ENCODE assay signal across 8 mouse cellular contexts in genomic region chr5:93267851-93268606, GRCm38 (mm10). TPM values are rescaled to one million over a fixed set of nuclear protein-coding genes. Genes with fewer than 3 reads are reported as not detected.
DNase-seq lines count a peak whose midpoint lies in the region; ATAC-seq and TF ChIP-seq lines count a peak whose summit lies in the region.

No protein-coding gene starts in this region.

- H3K4me3 ChIP-seq in erythroblast, embryonic 14.5 days (replicated peaks) = peak overlapping the region; percentile 68
- peak overlapping the region; percentile 98 for H3K4me3 ChIP-seq in heart, embryonic 13.5 days
- H3K4me3 ChIP-seq in kidney, postnatal 0 days (replicated peaks; ENCODE audit: low read depth, low read length) = peak overlapping the region; percentile 97
- peak overlapping the region; percentile 91 for H3K4me3 ChIP-seq in liver, embryonic 13.5 days (replicated peaks)
- H3K4me3 ChIP-seq in stomach, embryonic 14.5 days (ENCODE audit: low read depth, low read length) = peak overlapping the region; percentile 87

- H3K4me2 ChIP-seq in heart, embryonic 13.5 days = peak overlapping the region; percentile 74
- peak overlapping the region; percentile 58 for H3K4me2 ChIP-seq in kidney, postnatal 0 days (ENCODE audit: low read length)
- H3K4me2 ChIP-seq in liver, embryonic 13.5 days = peak overlapping the region; percentile 96
- H3K4me2 ChIP-seq in stomach, embryonic 14.5 days (replicated peaks; ENCODE audit: low read depth, low read length) = peak overlapping the region; percentile 58

- DNase-seq in CD4-positive helper T cell, adult 2 months (ENCODE audit: low read depth, low spot score) = peak; percentile 92
- peak; percentile 88 for DNase-seq in brain, adult 2 months (ENCODE audit: low read depth, low spot score)
- DNase-seq in kidney, postnatal 0 days (ENCODE audit: low spot score) = peak; percentile 97
- DNase-seq in liver, embryonic 13.5 days = peak; percentile 65
- peak; percentile 89 to 91 for DNase-seq in natural killer cell, adult 2 months (ENCODE audit: low spot score in 2 of 2)

- peak overlapping the region; percentile 97 for H3K9ac ChIP-seq in heart, embryonic 13.5 days
- H3K9ac ChIP-seq in kidney, postnatal 0 days (ENCODE audit: low read depth, low read length) = peak overlapping the region; percentile 97
- H3K9ac ChIP-seq in liver, embryonic 13.5 days = peak overlapping the region; percentile 89
- peak overlapping the region; percentile 88 for H3K9ac ChIP-seq in stomach, embryonic 14.5 days (replicated peaks; ENCODE audit: low read depth, low read length)

- peak; percentile 63 for TF ChIP-seq CTCF in kidney, postnatal 0 days (IDR thresholded peaks at IDR 0.05; ENCODE audit: low read depth)

- peaks cover 22% of the 10 kb centered on the region for H3K4me1 ChIP-seq in erythroblast, embryonic 14.5 days (ENCODE audit: control insufficient read depth)
- peaks cover 36% of the 10 kb centered on the region for H3K4me1 ChIP-seq in heart, embryonic 13.5 days
- peaks cover 5% of the 10 kb centered on the region; the same call in 1 of the 2 replicates for H3K4me1 ChIP-seq in kidney, postnatal 0 days (replicated peaks; ENCODE audit: insufficient read depth, low read length)
- peaks cover 55% of the 10 kb centered on the region for H3K4me1 ChIP-seq in liver, embryonic 13.5 days (replicated peaks)
- peaks cover 14% of the 10 kb centered on the region for H3K4me1 ChIP-seq in stomach, embryonic 14.5 days (ENCODE audit: control insufficient read depth, insufficient read depth, low read length)

- H3K9me3 ChIP-seq in erythroblast, embryonic 14.5 days (ENCODE audit: control insufficient read depth, low read length) = no peaks in the 10 kb centered on the region
- no peaks in the 10 kb centered on the region for H3K9me3 ChIP-seq in heart, embryonic 13.5 days
- no peaks in the 10 kb centered on the region for H3K9me3 ChIP-seq in kidney, postnatal 0 days (replicated peaks; ENCODE audit: low read length)
- no peaks in the 10 kb centered on the region for H3K9me3 ChIP-seq in liver, embryonic 13.5 days (replicated peaks)
- no peaks in the 10 kb centered on the region for H3K9me3 ChIP-seq in stomach, embryonic 14.5 days (ENCODE audit: control insufficient read depth, low read depth, low read length)

- peaks cover 55% of the 10 kb centered on the region for H3K27me3 ChIP-seq in erythroblast, embryonic 14.5 days (ENCODE audit: control insufficient read depth)
- no peaks in the 10 kb centered on the region for H3K27me3 ChIP-seq in heart, embryonic 13.5 days (replicated peaks)
- no peaks in the 10 kb centered on the region for H3K27me3 ChIP-seq in kidney, postnatal 0 days (ENCODE audit: insufficient read depth, low read length)
- H3K27me3 ChIP-seq in liver, embryonic 13.5 days = no peaks in the 10 kb centered on the region
- H3K27me3 ChIP-seq in stomach, embryonic 14.5 days (ENCODE audit: control insufficient read depth, insufficient read depth, low read length) = no peaks in the 10 kb centered on the region

- peak overlapping the region; percentile 97 for H3K27ac ChIP-seq in heart, embryonic 13.5 days (replicated peaks)
- H3K27ac ChIP-seq in kidney, postnatal 0 days = peak overlapping the region; percentile 97
- H3K27ac ChIP-seq in liver, embryonic 13.5 days = peak overlapping the region; percentile 82
- peak overlapping the region; percentile 91 for H3K27ac ChIP-seq in stomach, embryonic 14.5 days (ENCODE audit: low read length)

- ATAC-seq in heart, embryonic 13.5 days (ENCODE audit: extremely low read depth, insufficient number of reproducible peaks, low FRiP score, low TSS enrichment) = peak; percentile 59
- peak; percentile 67 for ATAC-seq in kidney, postnatal 0 days (replicated peaks; ENCODE audit: low FRiP score, low read depth)
- ATAC-seq in liver, embryonic 13.5 days (ENCODE audit: low read depth) = peak; percentile 44
- ATAC-seq in stomach, embryonic 14.5 days (ENCODE audit: insufficient number of reproducible peaks, insufficient read depth, low FRiP score, low read depth) = peak; percentile 71

- peaks cover 10% of the 10 kb centered on the region for H3K36me3 ChIP-seq in erythroblast, embryonic 14.5 days (ENCODE audit: control insufficient read depth)
- H3K36me3 ChIP-seq in heart, embryonic 13.5 days = peaks cover 35% of the 10 kb centered on the region
- H3K36me3 ChIP-seq in kidney, postnatal 0 days (ENCODE audit: insufficient read depth, low read length) = peaks cover 20% of the 10 kb centered on the region
- peaks cover 19% of the 10 kb centered on the region for H3K36me3 ChIP-seq in liver, embryonic 13.5 days
- peaks cover 23% of the 10 kb centered on the region for H3K36me3 ChIP-seq in stomach, embryonic 14.5 days (ENCODE audit: control insufficient read depth, insufficient read depth, low read length)

- WGBS in heart, embryonic 13.5 days = under 1% methylated on average over 48 of the region's 48 CpGs
- WGBS in kidney, postnatal 0 days = under 1% methylated on average over 48 of the region's 48 CpGs
- under 1% methylated on average over 48 of the region's 48 CpGs for whole genome bisulfite sequencing in liver, embryonic 13.5 days (ENCODE audit: insufficient replicate concordance)
- WGBS in stomach, embryonic 14.5 days = under 1% methylated on average over 48 of the region's 48 CpGs

RNA-seq across cellular contexts. Expression of gene Ccng2, which starts 1.0 kb away (rescaled TPM):
- polyA plus RNA-seq in erythroblast, embryonic 14.5 days (2012) = 0.82 and 1.4 TPM in 2 replicates
- 35.3 and 42.1 TPM in 2 replicates for polyA plus RNA-seq in heart, embryonic 13.5 days (2015; fragmentation: Nextera tagmentation; extraction: Ambion mirVana)
- 44.7 and 49.1 TPM in 2 replicates for polyA plus RNA-seq in kidney, postnatal 0 days (2015; fragmentation: Nextera tagmentation; extraction: Ambion mirVana)
- polyA plus RNA-seq in liver, embryonic 13.5 days (2015; fragmentation: Nextera tagmentation; extraction: Ambion mirVana) = 15.4 and 16.5 TPM in 2 replicates
- polyA plus RNA-seq in stomach, embryonic 14.5 days (2014; fragmentation: Nextera tagmentation; extraction: Ambion mirVana) = 38.4 and 40.3 TPM in 2 replicates

Comparison
In these comparisons a context has a peak if more than half of its experiments do, and no peak if none do; other contexts are left out.
1. Peak in every context shown above with its lines: DNase-seq, ATAC-seq, H3K4me3 ChIP-seq and H3K27ac ChIP-seq.